Mouse (Mus musculus) lung, adult 2 months (tissue): ENCODE data around the gene Stat5a.

Source experiments
- CTCF ChIP-seq: fragments of 200-500 bp; IDR thresholded peaks from 2 replicates; pipeline ENCODE4 v1.5.1; 2011; ENCODE audit warnings: mild to moderate bottlenecking, low read length, control low read depth; ENCODE audit not compliant: insufficient read depth
- POLR2A ChIP-seq: fragments of 200-500 bp; IDR thresholded peaks from 2 replicates; pipeline ENCODE4 v1.6.1; 2011; ENCODE audit warnings: low read depth, mild to moderate bottlenecking, control low read depth, low read length, borderline replicate concordance; ENCODE audit errors: extremely low read depth

DNA sequence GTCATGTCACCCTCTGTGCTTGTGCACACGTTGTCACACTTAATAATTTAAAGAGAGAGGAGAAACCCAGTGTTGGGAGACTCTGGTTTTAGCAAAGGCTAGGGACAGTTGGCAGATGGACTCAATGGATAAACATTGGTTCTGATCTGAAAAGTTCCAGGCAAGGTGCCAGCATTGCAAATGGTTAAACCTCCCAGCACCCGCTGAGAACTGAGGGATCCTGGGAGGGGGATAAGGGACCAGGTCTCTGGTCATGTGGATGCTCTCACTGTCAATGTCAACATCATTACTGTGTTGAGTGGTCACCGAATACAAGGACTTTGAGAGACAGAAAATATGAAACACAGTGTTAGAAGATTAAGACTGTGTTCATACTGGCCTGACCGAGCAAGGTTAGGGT, 42.4 kb upstream of the Stat5a start:
- TF ChIP-seq POLR2A (no peak), CTCF (no peak)
